Mouse (Mus musculus) kidney, embryonic 14.5 days (tissue): ENCODE results near the gene Sipa1l1. TPM values are rescaled to one million over a fixed set of nuclear protein-coding genes. Genes with fewer than 3 reads are reported as not detected.

ENCODE experiments used
- ATAC-seq: fragments of 200-750 bp; cut with Nextera tagmentation; 2 replicates; pipeline ENCODE4 v1.8.0; 2017; ENCODE audit warnings: moderate number of reproducible peaks, mild to moderate bottlenecking, moderate TSS enrichment, moderate library complexity; ENCODE audit not compliant: low FRiP score, low TSS enrichment
- H3K27ac ChIP-seq: fragments of 300-500 bp; sonication (generic); 2 replicates; pipeline ENCODE4 v1.5.1; 2014; ENCODE audit warnings: low read depth, mild to moderate bottlenecking, low read length, moderate library complexity, mixed read lengths
- H3K27me3 ChIP-seq: fragments of 300-500 bp; sonication (generic); 2 replicates; pipeline ENCODE4 v1.6.1; 2014; ENCODE audit warnings: mild to moderate bottlenecking, low read length; ENCODE audit not compliant: control insufficient read depth, insufficient read depth
- H3K36me3 ChIP-seq: fragments of 300-500 bp; sonication (generic); 2 replicates; pipeline ENCODE4 v1.6.1; 2014; ENCODE audit warnings: low read length, mixed read lengths; ENCODE audit not compliant: control insufficient read depth, insufficient read depth
- H3K4me1 ChIP-seq: fragments of 300-500 bp; sonication (generic); 2 replicates; pipeline ENCODE4 v1.6.1; 2014; ENCODE audit warnings: low read length, mixed read lengths; ENCODE audit not compliant: control insufficient read depth, insufficient read depth
- H3K4me2 ChIP-seq: fragments of 300-500 bp; sonication (generic); replicated peaks from 2 replicates; pipeline ENCODE4 v1.6.1; 2014; ENCODE audit warnings: low read depth, mild to moderate bottlenecking, low read length
- H3K4me3 ChIP-seq: fragments of 300-500 bp; sonication (generic); 2 replicates; pipeline ENCODE4 v1.5.1; 2014; ENCODE audit warnings: mild to moderate bottlenecking, low read length
- H3K9ac ChIP-seq: fragments of 300-500 bp; sonication (generic); 2 replicates; pipeline ENCODE4 v1.6.1; 2014; ENCODE audit warnings: low read depth, mild to moderate bottlenecking, low read length, moderate library complexity
- H3K9me3 ChIP-seq: fragments of 300-500 bp; sonication (generic); 2 replicates; pipeline ENCODE4 v1.6.1; 2016; ENCODE audit warnings: low read length; ENCODE audit not compliant: control insufficient read depth
- WGBS: fragments of 180-500 bp; shearing (Covaris S2); extraction: QIAGEN DNeasy Blood & Tissue Kit; methylation state at CpG from one replicate; pipeline ENCODE4 v1.1.7; 2014; 5-methylcytosine and 5-hydroxymethylcytosine counted together
- polyA plus RNA-seq: library from polyadenylated mRNA; unstranded; fragments of >200 nt; fragmentation: Nextera tagmentation; extraction: Ambion mirVana; gene quantifications from 2 replicates; pipeline ENCODE4 v1.2.1, GENCODE M21; 2014

Sipa1l1 gene
- polyA plus RNA-seq, 1 experiment from 2014 or later, result 43.8 TPM

- peaks cover 8% of the 10 kb centered on the region; the same call in 1 of the 2 replicates for H3K36me3 ChIP-seq
- 87% methylated on average over 2 of the region's 2 CpGs for WGBS
Measured at GRCm38 (mm10) chr12:82353660-82354059, 184.5 kb downstream of the Sipa1l1 start.

GRCm38 (mm10) chr12:82355419-82356149, 186.5 kb downstream of the Sipa1l1 start:
- Histone ChIP-seq H3K27ac (no peak overlapping the region), H3K4me1 (peaks cover 5% of the 10 kb centered on the region; the same call in 1 of the 2 replicates), H3K9me3 (no peaks in the 10 kb centered on the region), H3K9ac (no peak overlapping the region), H3K4me3 (no peak overlapping the region), H3K4me2 (no peak overlapping the region), H3K27me3 (no peaks in the 10 kb centered on the region), H3K36me3 (peaks cover 8% of the 10 kb centered on the region; the same call in 1 of the 2 replicates)
- 73% methylated on average over 10 of the region's 10 CpGs for WGBS
- ATAC-seq, result no peak

More at GRCm38 (mm10) chr12:82353660-82354059, 184.5 kb downstream of the Sipa1l1 start:
- Histone ChIP-seq H3K27ac (no peak overlapping the region), H3K9ac (no peak overlapping the region), H3K4me3 (no peak overlapping the region), H3K9me3 (no peaks in the 10 kb centered on the region), H3K4me2 (no peak overlapping the region), H3K27me3 (no peaks in the 10 kb centered on the region), H3K4me1 (peaks cover 5% of the 10 kb centered on the region; the same call in 1 of the 2 replicates)
- ATAC-seq, result no peak

GRCm38 (mm10) chr12:82356476-82356875, 187.4 kb downstream of the Sipa1l1 start:
- Histone ChIP-seq H3K9me3 (no peaks in the 10 kb centered on the region), H3K9ac (no peak overlapping the region), H3K27ac (no peak overlapping the region), H3K4me1 (no peaks in the 10 kb centered on the region), H3K36me3 (peaks cover 8% of the 10 kb centered on the region; the same call in 1 of the 2 replicates), H3K27me3 (no peaks in the 10 kb centered on the region), H3K4me2 (no peak overlapping the region), H3K4me3 (no peak overlapping the region)
- WGBS, result 79% methylated on average over 2 of the region's 2 CpGs
- no peak for ATAC-seq

- Histone ChIP-seq H3K9ac (no peak overlapping the region), H3K4me1 (no peaks in the 10 kb centered on the region), H3K27me3 (no peaks in the 10 kb centered on the region), H3K36me3 (peaks cover 8% of the 10 kb centered on the region; the same call in 1 of the 2 replicates), H3K27ac (no peak overlapping the region), H3K4me3 (no peak overlapping the region), H3K4me2 (no peak overlapping the region), H3K9me3 (no peaks in the 10 kb centered on the region)
- no peak for ATAC-seq
- WGBS, result 80% methylated on average over 5 of the region's 5 CpGs
Measured at GRCm38 (mm10) chr12:82357431-82357830, 188.3 kb downstream of the Sipa1l1 start.

GRCm38 (mm10) chr12:82362796-82363195, 193.7 kb downstream of the Sipa1l1 start:
- Histone ChIP-seq H3K4me3 (no peak overlapping the region), H3K4me1 (no peaks in the 10 kb centered on the region), H3K36me3 (peaks cover under 1% of the 10 kb centered on the region; the same call in 1 of the 2 replicates), H3K9ac (no peak overlapping the region), H3K27me3 (no peaks in the 10 kb centered on the region), H3K4me2 (no peak overlapping the region), H3K9me3 (no peaks in the 10 kb centered on the region), H3K27ac (no peak overlapping the region)
- no peak for ATAC-seq
- 93% methylated on average over 9 of the region's 9 CpGs for WGBS

- Histone ChIP-seq H3K27me3 (no peaks in the 10 kb centered on the region), H3K36me3 (no peaks in the 10 kb centered on the region; the same call in 1 of the 2 replicates), H3K27ac (no peak overlapping the region), H3K9me3 (no peaks in the 10 kb centered on the region), H3K4me1 (no peaks in the 10 kb centered on the region), H3K9ac (no peak overlapping the region), H3K4me3 (no peak overlapping the region), H3K4me2 (no peak overlapping the region)
- WGBS, result 79% methylated on average over 7 of the region's 7 CpGs
- no peak for ATAC-seq
Measured at GRCm38 (mm10) chr12:82364186-82364585, 195.1 kb downstream of the Sipa1l1 start.

GRCm38 (mm10) chr12:82365276-82365875, 196.3 kb downstream of the Sipa1l1 start:
- no peak overlapping the region for H3K9ac ChIP-seq
- H3K36me3 ChIP-seq, result no peaks in the 10 kb centered on the region; the same call in 1 of the 2 replicates
- no peak for ATAC-seq
- H3K27ac ChIP-seq, result no peak overlapping the region
- H3K4me2 ChIP-seq, result no peak overlapping the region
- 53% methylated on average over 5 of the region's 5 CpGs for WGBS
- H3K9me3 ChIP-seq, result no peaks in the 10 kb centered on the region
- H3K4me3 ChIP-seq, result no peak overlapping the region
- no peaks in the 10 kb centered on the region for H3K4me1 ChIP-seq
- H3K27me3 ChIP-seq, result no peaks in the 10 kb centered on the region

GRCm38 (mm10) chr12:82366754-82367153, 197.6 kb downstream of the Sipa1l1 start:
- no peaks in the 10 kb centered on the region; the same call in 1 of the 2 replicates for H3K36me3 ChIP-seq
- no peak for ATAC-seq
- no peaks in the 10 kb centered on the region for H3K4me1 ChIP-seq
- H3K27ac ChIP-seq, result no peak overlapping the region
- H3K4me2 ChIP-seq, result no peak overlapping the region
- no peak overlapping the region for H3K4me3 ChIP-seq
- H3K9me3 ChIP-seq, result no peaks in the 10 kb centered on the region
- H3K27me3 ChIP-seq, result no peaks in the 10 kb centered on the region
- no peak overlapping the region for H3K9ac ChIP-seq
- WGBS, result 88% methylated on average over 6 of the region's 6 CpGs

GRCm38 (mm10) chr12:82367345-82367744, 198.2 kb downstream of the Sipa1l1 start:
- Histone ChIP-seq H3K4me1 (no peaks in the 10 kb centered on the region), H3K27ac (no peak overlapping the region), H3K9me3 (no peaks in the 10 kb centered on the region), H3K4me3 (no peak overlapping the region), H3K27me3 (no peaks in the 10 kb centered on the region), H3K4me2 (no peak overlapping the region), H3K9ac (no peak overlapping the region), H3K36me3 (peaks cover under 1% of the 10 kb centered on the region; the same call in 1 of the 2 replicates)
- WGBS, result 85% methylated on average over 2 of the region's 2 CpGs
- no peak for ATAC-seq
